Mouse (Mus musculus): Measurements from ENCODE around the gene Trim13. TPM values are rescaled to one million over a fixed set of nuclear protein-coding genes. Genes with fewer than 3 reads are reported as not detected.
A peak's percentile ranks its signal among the peaks of the same experiment; 100 is the strongest.
"Not testable (repeated sequence)": the region's sequence is repeated elsewhere in the genome, so short reads cannot be mapped to it uniquely, and the experiment has no call there.

The Trim13 gene
- polyA plus RNA-seq, 1 experiment from 2014 or later, result 59.0 TPM

DNA sequence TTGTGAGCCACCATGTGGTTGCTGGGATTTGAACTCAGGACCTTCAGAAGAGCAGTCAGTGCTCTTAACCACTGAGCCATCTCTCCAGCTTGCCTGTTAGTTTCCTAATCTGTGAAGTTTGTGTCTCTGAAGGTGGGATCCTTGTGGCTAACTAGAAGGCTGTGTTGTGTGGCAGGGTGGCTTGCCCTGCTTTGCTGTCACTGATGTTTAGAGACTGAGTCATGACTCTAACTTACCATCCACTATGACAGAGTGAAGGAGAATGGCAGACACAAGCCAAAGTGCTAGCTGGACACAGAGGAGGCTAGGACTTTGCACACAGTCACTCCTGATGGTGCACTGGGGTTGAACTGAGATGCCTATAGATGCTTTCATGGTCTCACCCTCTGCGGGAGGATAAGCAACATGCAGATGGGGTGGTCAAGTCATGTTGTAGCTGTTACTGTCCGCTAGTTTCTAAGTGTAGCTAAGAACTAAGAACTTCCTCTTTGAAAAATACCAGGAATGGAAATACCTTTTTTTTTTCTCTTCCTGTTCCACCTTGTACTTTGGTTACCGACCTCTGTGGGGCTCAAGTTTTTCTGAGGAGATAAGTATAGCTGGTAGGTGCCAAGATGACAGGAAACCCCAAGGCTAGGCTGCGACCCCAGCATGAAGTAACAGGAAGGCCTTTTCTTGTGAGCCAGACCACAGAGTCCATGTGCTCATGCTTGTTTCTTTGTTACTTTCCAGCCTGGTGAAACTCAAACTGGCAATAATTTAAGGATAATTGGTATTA is 8.6 kb upstream of the Trim13 start:
- H3K9ac ChIP-seq, result no peak overlapping the region
- no peaks in the 10 kb centered on the region for H3K4me1 ChIP-seq (replicated peaks)
- 86% methylated on average over 4 of the region's 4 CpGs for WGBS
- no peak overlapping the region for H3K27ac ChIP-seq (replicated peaks)
- no peak overlapping the region for H3K4me2 ChIP-seq
- H3K36me3 ChIP-seq, result no peaks in the 10 kb centered on the region
- no peaks in the 10 kb centered on the region for H3K27me3 ChIP-seq
- no peak overlapping the region for H3K4me3 ChIP-seq
- H3K9me3 ChIP-seq, result no peaks in the 10 kb centered on the region
- ATAC-seq (ENCODE audit: low read depth), result no peak

DNA sequence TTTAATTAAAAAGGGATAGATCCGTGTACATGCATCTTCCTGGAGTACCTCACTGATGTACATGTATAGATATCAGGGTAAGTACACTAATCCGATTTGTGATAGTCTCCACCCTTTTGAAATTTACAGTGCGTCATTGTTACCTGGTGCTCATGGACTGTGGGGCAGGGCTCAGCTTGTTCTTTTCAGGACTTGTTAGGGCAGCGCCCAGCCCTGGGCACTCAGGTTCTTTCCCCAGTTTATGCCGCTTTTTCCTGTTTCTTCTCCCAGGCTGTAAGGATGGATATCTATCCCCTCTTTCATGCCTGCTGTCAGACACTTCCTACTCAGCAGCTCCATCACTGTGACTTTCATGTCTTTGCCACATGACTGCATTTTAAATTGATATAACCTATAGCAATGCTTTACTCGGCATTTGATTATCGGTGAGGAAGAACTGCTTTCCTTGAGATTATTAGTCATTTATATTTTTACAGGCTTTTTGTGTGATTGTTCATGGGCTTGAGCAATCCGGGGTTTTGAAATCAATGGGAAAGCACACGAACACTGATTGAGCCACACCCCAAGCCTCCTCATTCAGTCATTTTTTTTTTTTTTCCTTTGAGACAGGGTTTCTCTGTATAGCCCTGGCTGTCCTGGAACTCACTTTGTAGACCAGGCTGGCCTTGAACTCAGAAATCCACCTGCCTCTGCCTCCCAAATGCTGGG is 1.2 kb upstream of the Trim13 start:
- Histone ChIP-seq H3K27ac (replicated peaks) (no peak overlapping the region), H3K4me2 (no peak overlapping the region), H3K27me3 (no peaks in the 10 kb centered on the region), H3K4me3 (no peak overlapping the region), H3K9ac (no peak overlapping the region), H3K4me1 (replicated peaks) (peaks cover 19% of the 10 kb centered on the region), H3K36me3 (peaks cover 3% of the 10 kb centered on the region; the same call in 1 of the 2 replicates), H3K9me3 (no peaks in the 10 kb centered on the region)
- WGBS, result 90% methylated on average over 9 of the region's 9 CpGs
- no peak for ATAC-seq (ENCODE audit: low read depth)

DNA sequence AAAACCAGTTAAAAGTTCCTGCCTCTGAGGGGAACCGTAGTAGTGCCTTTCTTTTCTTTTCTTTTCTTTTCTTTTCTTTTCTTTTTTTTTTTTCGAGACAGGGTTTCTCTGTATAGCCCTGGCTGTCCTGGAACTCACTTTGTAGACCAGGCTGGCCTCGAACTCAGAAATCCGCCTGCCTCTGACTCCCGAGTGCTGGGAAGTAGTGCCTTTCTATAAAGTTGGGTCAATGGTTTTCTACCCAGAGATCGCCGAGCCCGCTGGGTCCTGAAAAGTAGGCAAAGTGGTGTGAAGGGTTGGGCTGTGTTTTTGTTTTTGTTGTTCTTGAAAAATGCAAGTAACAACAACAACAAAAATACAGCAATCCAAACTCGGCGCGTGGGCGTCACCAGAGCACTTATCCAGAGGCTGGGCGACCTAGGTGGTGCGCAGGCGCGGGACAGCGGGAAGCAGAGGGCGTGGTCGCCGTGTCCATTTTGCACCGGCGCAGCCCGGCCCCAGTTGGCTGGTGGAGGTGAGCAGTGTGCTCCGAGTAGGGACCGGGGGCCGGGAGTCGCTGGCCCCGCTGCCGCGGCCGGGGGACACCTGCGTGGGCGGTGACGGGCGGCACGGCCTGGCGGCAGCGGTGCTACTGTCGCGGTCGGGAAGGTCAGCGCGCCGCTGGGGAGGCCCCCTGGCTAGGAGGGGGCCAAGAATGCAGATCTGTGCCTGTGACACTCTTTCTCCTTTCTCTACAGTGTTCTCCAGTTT is 1.2 kb downstream of the Trim13 start:
- peak overlapping the region; percentile 84 for H3K27ac ChIP-seq (replicated peaks)
- H3K4me3 ChIP-seq, result peak overlapping the region; percentile 83
- peaks cover 32% of the 10 kb centered on the region for H3K4me1 ChIP-seq (replicated peaks)
- H3K9me3 ChIP-seq, result no peaks in the 10 kb centered on the region
- H3K27me3 ChIP-seq, result no peaks in the 10 kb centered on the region
- 6% methylated on average over 43 of the region's 44 CpGs for WGBS
- peak overlapping the region; percentile 68 for H3K4me2 ChIP-seq
- peaks cover 16% of the 10 kb centered on the region for H3K36me3 ChIP-seq
- peak; percentile 96 for ATAC-seq (ENCODE audit: low read depth)
- peak overlapping the region; percentile 93 for H3K9ac ChIP-seq

DNA sequence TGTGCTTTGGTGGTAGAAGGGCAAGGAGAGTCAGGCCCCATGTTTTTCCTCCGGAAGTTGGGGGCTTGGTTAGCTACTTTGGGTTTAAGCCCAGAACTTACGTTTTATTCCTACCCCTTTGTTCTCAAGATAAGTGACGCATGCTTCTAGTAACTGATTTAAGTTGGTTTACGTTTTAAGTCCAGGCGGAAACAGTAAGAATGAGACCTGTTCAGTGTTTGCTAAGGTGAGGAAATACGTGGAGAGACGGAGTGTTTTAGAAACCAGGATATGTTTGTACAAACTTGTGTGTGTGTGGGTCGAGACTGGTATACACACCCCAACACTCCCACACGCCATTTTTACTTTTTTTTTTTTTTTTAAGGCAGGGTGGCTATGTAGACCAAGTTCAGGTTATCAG is 3.3 kb downstream of the Trim13 start:
- WGBS, result 90% methylated on average over 9 of the region's 9 CpGs
- no peak overlapping the region for H3K27ac ChIP-seq (replicated peaks)
- peak overlapping the region; percentile 68 for H3K4me2 ChIP-seq
- ATAC-seq (ENCODE audit: low read depth), result no peak
- peak overlapping the region; percentile 83 for H3K4me3 ChIP-seq
- no peaks in the 10 kb centered on the region for H3K9me3 ChIP-seq
- peaks cover 37% of the 10 kb centered on the region for H3K36me3 ChIP-seq
- H3K27me3 ChIP-seq, result no peaks in the 10 kb centered on the region
- H3K9ac ChIP-seq, result no peak overlapping the region
- H3K4me1 ChIP-seq (replicated peaks), result peaks cover 32% of the 10 kb centered on the region

DNA sequence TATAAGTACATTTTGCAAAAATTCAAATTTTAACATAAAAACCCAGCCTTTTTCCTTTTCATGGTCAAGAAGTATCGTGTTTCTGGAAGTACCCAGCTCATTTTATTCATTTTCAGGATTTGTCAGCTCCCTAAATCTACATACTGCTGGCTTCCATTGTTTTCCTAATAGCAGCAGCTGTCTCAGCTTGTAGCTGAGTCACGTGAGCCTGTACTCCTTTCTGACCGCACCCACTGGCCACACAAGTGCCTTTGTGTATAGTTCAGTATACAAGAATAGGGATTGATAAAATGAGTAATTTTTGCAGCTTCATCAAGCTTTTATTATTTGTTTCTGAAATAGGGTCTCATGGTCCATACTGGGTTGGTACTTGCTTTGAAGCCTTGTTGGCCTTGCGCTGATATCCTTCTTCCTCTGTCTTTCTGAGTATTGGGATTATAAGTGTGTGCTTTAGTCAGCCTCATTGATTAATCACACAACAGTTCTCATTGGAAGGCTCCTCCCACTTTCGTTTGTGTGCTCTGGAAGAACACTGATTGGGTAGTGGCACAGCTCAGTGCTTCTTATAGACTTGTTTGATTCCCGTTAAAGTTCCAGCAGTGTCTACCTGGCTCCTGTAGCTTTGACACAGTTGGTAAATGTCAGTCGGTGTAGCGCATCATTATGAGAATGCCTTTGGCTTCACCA is 5.2 kb downstream of the Trim13 start:
- WGBS, result 58% methylated on average over 8 of the region's 8 CpGs
- H3K27ac ChIP-seq (replicated peaks), result peak overlapping the region; percentile 62
- H3K4me3 ChIP-seq, result no peak overlapping the region

DNA sequence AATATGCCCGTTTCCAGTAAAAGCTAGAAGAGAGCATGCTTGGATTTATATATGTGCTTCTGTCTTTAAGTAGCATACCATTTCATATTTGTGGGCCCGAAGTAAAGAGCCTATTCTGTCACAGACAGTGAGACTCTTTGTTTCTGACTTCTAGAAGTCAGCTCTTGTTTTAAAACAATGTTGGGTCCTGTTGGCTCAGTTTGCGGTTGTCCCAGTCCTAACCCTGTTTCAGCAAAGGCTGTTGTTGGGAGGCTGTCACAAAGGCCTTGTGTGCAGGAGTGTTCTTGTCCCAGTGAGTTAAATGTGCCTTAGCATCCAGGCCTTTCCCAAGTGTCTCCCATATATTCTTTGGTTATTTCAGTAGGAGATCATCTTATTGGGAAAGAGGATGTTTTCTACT is 6.0 kb downstream of the Trim13 start:
- H3K4me3 ChIP-seq, result no peak overlapping the region
- WGBS, result 82% methylated on average over 3 of the region's 3 CpGs
- peaks cover 48% of the 10 kb centered on the region for H3K36me3 ChIP-seq
- ATAC-seq (ENCODE audit: low read depth), result no peak
- peaks cover 32% of the 10 kb centered on the region for H3K4me1 ChIP-seq (replicated peaks)
- H3K27ac ChIP-seq (replicated peaks), result no peak overlapping the region
- H3K4me2 ChIP-seq, result no peak overlapping the region
- H3K9me3 ChIP-seq, result no peaks in the 10 kb centered on the region
- H3K27me3 ChIP-seq, result no peaks in the 10 kb centered on the region
- no peak overlapping the region for H3K9ac ChIP-seq

More for the DNA sequence above, 5.2 kb downstream of the Trim13 start:
- H3K36me3 ChIP-seq, result peaks cover 48% of the 10 kb centered on the region
- no peak for ATAC-seq (ENCODE audit: low read depth)
- H3K4me1 ChIP-seq (replicated peaks), result peaks cover 32% of the 10 kb centered on the region
- no peaks in the 10 kb centered on the region for H3K9me3 ChIP-seq
- no peak overlapping the region for H3K9ac ChIP-seq
- H3K27me3 ChIP-seq, result no peaks in the 10 kb centered on the region
- peak overlapping the region; percentile 23 for H3K4me2 ChIP-seq

DNA sequence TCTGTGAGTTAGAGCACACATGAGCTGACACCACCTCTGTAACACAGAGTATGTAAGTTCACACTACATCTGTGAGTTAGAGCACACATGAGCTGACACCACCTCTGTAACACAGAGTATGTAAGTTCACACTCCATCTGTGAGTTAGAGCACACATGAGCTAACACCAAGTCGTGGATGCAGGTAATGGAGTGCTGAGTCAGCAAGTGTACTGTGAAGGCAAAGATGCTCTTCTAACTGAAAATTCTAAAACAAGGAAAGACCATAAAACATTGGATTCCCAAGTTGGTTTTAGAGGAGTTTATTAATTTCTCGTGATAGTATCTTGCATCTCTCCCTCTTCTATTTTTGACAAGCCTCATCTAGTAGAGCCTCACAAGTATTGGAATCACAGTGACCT is 8.0 kb downstream of the Trim13 start:
- 87% methylated on average over 2 of the region's 2 CpGs for WGBS
- H3K4me2 ChIP-seq; H3K27ac ChIP-seq (replicated peaks); H3K27me3 ChIP-seq; H3K9me3 ChIP-seq; ATAC-seq (ENCODE audit: low read depth); H3K4me3 ChIP-seq; H3K9ac ChIP-seq: not testable (repeated sequence)
- Histone ChIP-seq H3K36me3 (peaks cover 48% of the 10 kb centered on the region), H3K4me1 (replicated peaks) (peaks cover 21% of the 10 kb centered on the region)

DNA sequence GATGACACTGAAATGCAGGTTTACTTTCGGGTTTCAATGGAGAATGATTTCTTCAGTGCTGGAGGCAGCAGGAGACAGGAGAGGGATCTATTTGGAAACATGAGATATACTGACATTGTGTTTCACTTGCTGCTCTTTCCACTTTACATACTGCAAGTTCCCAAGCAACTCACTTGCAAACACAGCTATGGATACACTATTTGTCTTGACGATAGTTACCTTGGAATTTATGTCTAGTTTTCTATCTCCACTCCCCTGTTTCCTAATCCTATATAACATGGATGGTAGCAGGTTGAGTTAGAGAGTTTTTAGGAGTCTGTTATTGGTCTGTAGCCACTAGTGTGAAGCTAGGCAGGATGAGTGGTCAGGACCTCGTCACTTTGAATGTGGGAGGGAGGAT is 9.1 kb downstream of the Trim13 start, which contains the start of gene Kcnrg:
Kcnrg (plus strand) TSS at position 301 of the 400 bp plus-strand sequence.
- Histone ChIP-seq H3K4me3 (no peak within 1 kb of the TSS), H3K9ac (no peak within 1 kb of the TSS), H3K4me1 (replicated peaks) (peaks cover 10% of the 10 kb centered on the region), H3K36me3 (peaks cover 51% of the 10 kb centered on the region), H3K9me3 (no peaks in the 10 kb centered on the region), H3K4me2 (no peak within 1 kb of the TSS), H3K27ac (replicated peaks) (no peak within 1 kb of the TSS), H3K27me3 (no peaks in the 10 kb centered on the region)
- ATAC-seq (ENCODE audit: low read depth), result no peak
- WGBS, result 87% methylated on average over 3 of the region's 3 CpGs

DNA sequence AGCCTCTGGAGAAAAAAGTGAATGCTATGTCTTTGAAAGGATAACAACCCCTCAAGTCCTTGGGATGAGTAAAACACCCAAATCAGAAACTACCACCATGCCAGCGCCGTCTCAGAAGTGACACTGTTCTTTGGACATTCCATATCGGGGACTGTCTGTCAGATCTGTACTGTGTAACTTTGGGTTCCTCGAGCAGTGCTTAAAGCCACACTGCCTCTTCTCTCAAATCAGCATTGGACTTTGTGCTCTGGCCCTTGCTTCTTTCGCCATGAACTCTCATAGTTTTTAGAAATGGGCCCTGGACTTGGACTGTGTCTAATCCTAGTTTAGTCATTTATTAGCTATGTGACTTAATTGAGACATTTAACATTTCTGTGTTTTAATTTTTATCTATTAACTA is 13.7 kb downstream of the Trim13 start:
- H3K36me3 ChIP-seq, result peaks cover 19% of the 10 kb centered on the region
- H3K4me3 ChIP-seq, result no peak overlapping the region
- no peak overlapping the region for H3K9ac ChIP-seq
- 96% methylated on average over 5 of the region's 5 CpGs for WGBS
- H3K4me1 ChIP-seq (replicated peaks), result no peaks in the 10 kb centered on the region
- no peaks in the 10 kb centered on the region for H3K27me3 ChIP-seq
- no peak overlapping the region for H3K27ac ChIP-seq (replicated peaks)
- no peak for ATAC-seq (ENCODE audit: low read depth)
- no peaks in the 10 kb centered on the region for H3K9me3 ChIP-seq
- no peak overlapping the region for H3K4me2 ChIP-seq

DNA sequence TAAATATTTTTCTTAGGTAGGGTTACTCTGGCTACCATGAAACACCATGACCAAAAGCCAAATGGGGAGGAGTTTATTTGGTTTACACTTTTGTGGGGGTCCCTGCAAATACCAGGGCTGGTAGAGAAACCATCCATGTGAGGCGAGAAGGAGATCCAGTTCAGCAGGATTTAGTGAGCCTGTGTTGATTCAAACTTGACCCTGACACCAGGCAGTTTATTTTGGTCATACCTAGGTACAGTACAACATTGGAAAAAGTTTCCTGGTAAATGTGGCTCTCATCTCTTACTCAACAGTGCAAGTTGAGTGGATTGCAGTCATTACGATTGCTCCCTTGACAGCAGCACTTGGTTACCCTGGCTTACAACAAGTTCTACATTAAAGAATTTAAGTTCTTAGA is 15.3 kb downstream of the Trim13 start:
- Histone ChIP-seq H3K4me1 (replicated peaks) (no peaks in the 10 kb centered on the region), H3K9ac (no peak overlapping the region), H3K27me3 (no peaks in the 10 kb centered on the region), H3K36me3 (peaks cover 11% of the 10 kb centered on the region), H3K27ac (replicated peaks) (no peak overlapping the region), H3K4me2 (no peak overlapping the region), H3K4me3 (no peak overlapping the region), H3K9me3 (no peaks in the 10 kb centered on the region)
- ATAC-seq (ENCODE audit: low read depth), result no peak
- WGBS, result 95% methylated on average over 2 of the region's 2 CpGs

DNA sequence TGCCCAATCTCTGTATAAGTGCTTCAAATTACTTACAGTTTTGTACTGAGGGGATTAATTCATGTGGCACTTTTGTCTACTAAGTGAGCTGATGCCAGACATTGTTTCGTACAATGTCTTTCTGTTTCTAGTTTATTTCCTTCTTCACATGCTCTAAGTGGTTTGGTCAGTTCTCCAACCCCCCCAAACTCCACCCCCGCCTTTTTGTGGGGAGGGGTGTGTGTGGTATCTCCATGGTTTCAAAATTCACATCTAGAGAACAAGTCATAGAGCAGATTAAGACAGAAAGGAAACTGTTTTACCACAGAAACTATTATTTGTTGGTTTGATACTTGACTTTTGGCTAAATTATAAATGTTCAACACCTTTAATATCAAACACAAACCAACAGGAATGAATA is 22.3 kb downstream of the Trim13 start:
- ATAC-seq (ENCODE audit: low read depth), result no peak
- no peak overlapping the region for H3K4me3 ChIP-seq
- no peaks in the 10 kb centered on the region for H3K27me3 ChIP-seq
- no peak overlapping the region for H3K4me2 ChIP-seq
- peaks cover 9% of the 10 kb centered on the region; the same call in 1 of the 2 replicates for H3K36me3 ChIP-seq
- no peak overlapping the region for H3K27ac ChIP-seq (replicated peaks)
- 91% methylated on average over 2 of the region's 2 CpGs for WGBS
- H3K9ac ChIP-seq, result no peak overlapping the region
- H3K4me1 ChIP-seq (replicated peaks), result no peaks in the 10 kb centered on the region
- H3K9me3 ChIP-seq, result no peaks in the 10 kb centered on the region

All from neural tube, embryonic 13.5 days (tissue).